Mouse (Mus musculus) kidney, adult 11 months (tissue): Measurements from ENCODE around the gene Adpgk.
A peak's percentile ranks its signal among the peaks of the same experiment; 100 is the strongest.
"Not testable (repeated sequence)": the region's sequence is repeated elsewhere in the genome, so short reads cannot be mapped to it uniquely, and the experiment has no call there.

ENCODE experiments used
- DNase-seq: peaks from one replicate; pipeline ENCODE4 v3.0.0; 2022

Adpgk gene

DNA sequence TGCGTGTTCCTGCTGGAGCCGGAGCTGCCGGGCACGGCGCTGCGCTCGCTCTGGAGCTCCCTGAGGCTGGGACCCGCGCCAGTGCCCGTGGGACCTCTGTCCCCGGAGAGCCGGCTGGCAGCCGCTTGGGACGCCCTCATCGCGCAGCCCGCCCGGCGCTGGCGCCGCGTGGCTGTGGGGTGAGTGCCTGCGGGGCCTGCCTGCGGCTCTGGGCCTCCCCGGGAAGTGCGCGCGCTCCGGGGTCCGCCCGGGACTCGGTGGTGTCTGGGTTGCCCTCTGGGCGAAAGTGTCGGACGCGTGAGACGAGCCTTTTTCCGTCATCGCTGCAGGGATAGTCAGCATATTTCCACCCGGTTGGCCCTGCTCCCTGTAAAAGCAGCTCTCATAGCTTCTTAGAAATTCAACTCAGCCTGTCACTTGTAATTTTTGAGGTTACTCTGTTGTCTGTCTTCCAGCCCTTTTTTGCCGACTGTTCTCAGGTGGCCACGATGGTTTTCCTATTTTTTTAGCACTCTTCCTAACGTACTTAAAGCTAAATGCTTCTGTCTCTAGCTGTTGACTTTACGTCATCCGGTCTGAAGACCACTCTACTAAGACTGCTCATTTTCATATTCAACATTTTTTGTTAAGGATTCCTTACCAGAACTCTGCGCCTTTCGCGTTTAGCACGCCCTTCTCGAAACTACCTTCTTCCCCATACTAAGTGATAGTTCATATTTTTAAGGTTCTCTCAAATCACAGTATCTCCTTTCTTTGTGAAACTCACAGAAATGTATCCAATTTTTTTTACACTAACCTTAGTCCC is 532 bp downstream of the Adpgk start:
- no peak for DNase-seq

DNA sequence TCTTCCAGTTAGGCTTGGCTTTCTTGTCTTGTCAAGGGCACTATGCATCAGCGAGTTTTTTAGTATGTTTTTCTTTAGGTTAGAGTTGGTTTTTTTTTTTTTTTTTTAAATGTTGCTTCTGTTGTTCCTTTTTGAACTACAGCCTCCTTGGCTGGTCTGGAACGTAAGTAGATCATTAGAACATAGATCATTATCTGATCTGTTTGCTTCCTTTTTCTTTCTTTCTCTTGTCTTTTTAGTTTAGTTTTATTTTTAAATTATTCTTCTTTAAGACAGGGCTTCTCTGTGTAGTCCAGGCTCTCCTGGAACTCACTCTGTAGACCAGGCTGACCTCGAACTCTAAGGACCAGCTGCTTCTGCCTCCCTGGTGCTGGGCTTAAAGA is 1.1 kb downstream of the Adpgk start:
- DNase-seq: no peak

DNA sequence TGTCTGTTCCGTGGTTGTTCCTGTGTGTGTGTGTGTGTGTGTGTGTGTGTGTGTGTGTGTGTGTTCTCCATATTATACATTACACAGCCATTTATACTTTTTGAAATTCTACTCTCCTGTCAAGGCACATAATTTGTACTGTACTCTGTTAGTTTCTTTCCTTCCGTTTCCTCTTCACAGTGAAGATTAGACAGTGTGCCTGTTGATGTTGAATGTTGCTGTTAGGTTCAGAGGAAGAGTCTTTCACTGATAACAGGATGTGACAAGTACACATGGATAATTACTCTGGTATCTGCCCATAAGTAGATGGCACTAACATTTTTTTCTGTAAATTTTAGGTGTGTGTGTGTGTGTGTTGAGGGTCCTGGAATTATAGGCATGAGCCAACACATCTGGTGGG is 5.1 kb downstream of the Adpgk start:
- no peak for DNase-seq

DNA sequence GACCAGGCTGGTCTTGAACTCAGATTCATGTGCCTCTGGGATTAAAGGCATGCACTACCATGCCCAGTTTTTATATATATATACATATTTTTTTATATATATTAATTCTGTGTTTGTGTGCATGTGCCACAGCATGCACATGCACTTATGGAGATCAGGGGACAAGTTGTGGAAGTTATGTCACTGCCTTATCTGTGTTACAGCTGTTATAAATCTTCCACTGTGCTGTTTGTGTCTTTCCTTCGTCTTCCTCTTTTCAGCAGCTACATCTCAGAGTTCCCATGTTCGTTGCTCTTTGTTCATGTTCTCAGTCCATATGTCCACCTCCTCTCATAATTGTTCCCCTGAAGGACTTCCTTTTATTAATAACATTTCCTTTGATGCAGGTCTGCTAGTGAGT is 16.5 kb downstream of the Adpgk start:
- DNase-seq: no peak

DNA sequence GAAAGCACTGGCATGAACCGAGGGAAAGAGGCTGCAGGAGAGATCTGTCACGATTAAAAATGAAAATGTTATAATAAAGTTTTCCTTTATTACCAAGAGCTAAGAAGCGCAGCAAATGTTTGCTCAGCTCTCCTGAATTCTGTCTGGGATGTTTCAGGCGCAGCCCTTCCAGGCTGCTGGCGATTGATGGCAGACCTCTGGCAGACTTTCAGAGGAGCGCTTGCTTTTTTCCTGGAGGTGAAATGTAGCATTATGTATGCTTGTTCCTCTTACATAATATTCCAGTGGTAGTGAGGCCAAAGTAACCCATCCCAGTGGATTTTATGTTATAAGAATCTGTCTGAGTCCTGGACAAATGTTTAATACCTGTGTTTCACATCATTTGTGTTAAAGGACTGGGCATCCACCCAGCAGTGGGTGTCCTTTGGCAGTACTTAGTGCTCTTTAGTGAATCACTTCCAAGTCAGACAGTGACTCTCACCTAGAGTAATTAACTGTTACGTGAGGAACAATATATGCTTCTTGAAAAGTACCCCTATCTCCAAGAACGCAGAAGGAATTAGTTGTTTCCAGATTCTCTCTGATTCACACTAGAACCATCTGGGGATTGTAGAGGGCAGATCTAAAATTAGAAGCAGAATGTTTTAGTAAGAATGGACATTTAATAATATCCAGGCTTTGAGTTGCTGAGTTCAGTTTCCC is 19.4 kb downstream of the Adpgk start:
- no peak for DNase-seq

DNA sequence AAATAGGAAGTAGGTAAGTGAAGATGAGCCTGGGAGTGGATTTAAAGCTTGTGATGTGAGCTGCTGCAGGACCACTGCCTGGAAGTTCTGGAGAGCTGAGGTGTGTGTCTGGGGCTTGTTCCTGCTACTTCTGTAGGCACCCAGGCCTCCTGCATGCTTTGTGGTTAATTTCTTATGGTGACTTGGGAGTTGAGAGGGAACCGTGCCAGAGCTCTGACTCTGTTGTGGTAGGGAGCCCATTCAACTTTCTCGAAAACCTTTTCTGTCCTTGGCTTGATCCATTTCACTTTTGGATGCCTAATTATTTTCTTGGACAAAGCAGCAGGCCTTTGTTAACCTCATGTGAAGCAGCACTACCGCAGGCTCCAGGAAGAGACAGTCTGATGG is 19.9 kb downstream of the Adpgk start:
- DNase-seq: no peak

DNA sequence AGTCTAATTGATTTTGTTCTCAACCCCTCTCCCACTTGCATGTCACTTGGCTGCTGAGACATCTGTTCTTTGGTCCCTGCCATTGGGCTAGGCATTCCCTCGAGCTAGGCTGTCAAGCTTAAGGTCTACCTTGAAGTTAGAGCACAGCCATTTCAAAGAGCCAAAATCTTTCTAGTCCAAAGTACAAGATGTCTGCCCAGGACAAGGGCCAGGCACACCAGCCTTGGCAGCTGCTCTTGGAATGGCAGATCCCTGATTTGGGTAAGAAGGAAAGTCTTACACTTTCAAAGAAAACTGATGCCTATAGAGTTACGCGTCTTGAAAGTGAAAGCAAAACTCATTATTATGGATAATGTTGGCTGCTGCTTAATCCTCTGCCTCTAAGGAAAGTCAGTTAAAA is 24.8 kb downstream of the Adpgk start:
- DNase-seq: peak; percentile 7

DNA sequence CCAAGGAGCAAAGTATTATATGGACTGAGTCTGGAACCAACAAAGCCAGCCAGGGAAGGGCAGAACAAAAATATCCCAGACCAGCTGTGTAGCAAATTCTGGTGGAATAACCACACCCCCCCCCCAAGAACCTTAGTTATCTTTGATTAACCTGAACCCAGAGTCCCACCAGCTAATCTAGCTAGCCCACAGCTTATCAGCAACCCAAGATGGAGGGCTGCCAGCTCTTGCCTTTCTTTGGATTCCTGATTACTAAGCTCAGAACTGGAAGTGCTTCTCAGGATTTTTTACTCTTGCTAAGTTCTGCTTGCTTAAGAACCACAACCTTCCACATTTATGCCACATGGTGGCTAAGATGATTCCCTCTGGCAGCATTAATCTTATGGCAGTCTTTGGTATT is 33.0 kb downstream of the Adpgk start:
- no peak for DNase-seq

DNA sequence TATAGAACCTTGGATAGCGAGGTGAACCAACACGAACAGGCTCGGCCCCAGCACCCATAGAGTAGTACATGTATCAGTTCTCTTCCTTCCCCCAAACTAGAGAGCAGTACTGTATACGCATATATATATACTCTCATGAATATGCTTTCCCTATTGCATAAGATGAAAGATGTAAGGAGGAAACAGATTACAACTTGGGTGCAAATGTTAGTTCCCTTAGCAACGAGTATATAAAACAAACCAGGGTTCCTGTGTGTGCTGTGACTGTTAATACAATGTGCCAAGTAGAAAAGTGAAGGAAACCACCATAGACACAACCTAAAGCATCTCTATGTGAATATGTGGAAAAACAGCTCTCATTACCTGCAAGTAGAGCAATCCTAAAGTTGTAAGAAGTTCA is 38.7 kb downstream of the Adpgk start:
- no peak for DNase-seq

DNA sequence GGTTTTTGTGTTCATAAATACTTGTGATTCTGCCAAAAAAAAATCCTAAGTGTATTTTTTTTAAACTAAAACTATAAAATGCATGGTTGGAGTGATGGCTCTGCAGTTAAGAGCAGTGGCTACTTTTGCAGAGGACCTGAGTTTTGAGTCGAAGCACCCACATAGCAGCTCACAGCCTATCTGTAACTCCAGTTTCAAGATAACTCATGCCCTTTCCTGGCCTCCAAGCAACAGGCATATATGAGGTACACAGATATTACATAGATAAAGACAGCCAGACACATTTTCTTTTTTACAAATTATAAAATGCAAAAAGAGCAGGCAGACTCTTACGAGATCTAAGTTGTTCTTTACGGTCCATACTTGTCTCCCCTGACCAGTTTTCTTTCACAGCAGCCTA is 45.2 kb downstream of the Adpgk start:
- DNase-seq: no peak

DNA sequence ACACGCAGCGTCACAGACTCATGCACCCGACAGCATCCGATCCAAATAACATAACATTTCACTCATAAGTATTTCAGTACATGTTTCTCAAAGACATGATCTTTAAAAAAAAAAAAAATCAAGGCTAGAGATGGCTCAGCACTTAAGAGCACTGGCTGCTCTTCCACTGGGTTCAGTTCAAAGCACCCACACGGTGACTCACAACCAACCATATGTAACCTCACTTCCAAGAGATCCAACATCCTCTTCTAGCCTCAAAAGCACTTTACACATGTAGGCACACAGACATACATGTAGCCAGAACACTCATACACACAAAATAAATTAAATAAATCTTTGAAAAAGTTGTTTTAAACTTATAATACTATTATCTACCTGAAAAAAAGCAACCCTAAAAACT is 46.5 kb downstream of the Adpgk start:
- DNase-seq: no peak

DNA sequence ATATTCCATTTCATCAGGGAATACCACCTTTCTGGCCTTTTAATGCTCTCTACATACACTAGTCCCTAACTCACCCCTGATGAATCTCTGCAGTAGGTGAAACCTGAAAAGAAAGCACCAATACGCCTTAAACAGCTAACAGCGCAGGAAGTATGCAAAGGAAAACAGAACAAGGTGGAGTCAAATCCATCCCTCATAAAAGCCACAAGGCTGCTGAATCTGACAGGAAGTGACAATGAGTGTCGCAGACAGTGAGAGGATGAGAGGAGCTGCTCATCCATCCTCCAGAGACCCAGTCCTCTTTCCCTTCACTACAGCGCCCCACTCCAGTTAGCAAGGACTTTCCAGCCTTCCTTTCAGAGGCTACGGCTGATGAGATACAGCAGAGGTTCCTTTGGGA is 47.1 kb downstream of the Adpgk start:
- no peak for DNase-seq

DNA sequence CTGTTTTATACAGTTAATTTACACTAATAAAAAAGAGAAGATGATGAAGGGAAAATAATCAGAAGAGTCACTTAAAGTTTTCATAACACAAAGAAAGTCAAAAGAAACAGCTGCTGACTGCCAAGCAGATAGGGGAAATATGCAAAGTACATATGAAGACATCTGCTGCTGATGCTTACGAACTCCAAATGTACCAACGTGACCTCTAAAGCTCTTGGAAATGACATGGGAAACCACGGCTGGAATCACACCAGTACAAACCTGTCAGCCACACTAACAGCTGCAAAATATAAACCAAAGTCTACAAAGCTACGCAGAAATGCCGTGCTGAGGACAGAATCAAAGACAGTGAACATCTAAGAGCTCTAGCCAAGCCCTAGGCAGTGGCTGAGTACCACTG is 47.7 kb downstream of the Adpgk start:
- no peak for DNase-seq

DNA sequence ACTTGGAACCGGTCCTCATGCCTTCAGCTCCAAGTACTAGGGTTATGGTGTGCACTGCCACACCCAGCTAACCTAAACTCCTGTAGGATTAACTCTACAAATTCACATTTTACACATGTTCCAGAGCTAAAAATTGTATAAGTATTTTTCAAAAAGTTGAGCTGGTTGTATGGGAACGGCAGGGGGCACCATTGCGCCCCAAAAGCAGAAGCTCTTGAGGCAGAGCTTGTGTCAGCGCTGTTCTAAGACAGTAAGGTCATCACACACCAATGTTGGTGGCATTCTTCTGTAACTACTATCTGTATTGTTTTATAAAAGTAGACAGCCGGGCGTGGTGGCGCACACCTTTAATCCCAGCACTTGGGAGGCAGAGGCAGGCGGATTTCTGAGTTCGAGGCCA is 48.6 kb downstream of the Adpgk start:
- DNase-seq: no peak

DNA sequence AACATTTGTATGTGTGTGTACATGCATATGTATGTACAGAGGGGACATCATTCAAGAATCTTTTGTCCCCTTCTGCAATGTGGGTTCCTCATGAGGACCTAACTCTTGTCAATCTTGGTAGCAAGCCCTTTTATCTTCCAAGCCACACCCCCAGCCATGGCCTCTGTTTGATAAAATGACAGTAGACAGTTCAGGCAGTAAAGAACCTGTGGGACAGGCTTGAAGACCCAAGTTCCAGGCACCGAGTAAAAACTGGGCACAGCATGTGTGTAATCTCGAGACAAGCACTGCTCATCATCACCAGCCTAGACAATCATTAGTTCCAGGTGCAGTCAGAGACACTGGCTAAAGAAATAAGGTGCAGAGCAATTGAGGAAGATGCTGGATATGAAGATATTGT is 54.8 kb downstream of the Adpgk start:
- DNase-seq: no peak

DNA sequence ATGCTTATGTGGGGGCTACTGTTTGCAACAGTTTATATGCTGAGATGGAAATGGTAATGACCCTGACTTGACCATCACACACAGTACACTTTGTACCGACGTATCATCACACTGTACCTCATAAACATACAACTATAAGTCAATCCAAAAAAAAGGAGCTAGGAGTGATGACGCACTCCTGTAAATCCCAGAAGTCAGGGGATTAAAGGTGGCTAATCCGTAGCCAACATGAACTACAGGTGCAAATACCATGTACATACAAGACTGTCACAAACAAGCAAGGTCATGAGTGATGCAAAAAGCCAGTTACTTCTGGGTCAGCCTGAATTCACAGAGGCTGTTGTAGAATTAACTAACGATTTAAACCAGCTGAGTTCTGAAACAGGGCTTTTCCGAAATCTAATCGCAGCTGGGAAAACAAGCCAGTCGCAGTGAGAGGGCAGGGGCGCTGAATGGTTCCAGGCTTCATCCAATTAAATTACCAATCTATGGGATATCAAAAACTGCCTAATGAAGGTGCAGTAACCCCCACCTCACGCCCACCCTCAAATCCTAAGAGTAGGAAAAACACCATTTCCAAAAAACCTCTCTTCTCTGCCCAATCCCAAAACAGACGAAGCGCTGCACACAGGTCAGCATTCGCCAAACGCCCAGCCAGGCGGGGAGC is 61.4 kb downstream of the Adpgk start:
- DNase-seq: no peak

DNA sequence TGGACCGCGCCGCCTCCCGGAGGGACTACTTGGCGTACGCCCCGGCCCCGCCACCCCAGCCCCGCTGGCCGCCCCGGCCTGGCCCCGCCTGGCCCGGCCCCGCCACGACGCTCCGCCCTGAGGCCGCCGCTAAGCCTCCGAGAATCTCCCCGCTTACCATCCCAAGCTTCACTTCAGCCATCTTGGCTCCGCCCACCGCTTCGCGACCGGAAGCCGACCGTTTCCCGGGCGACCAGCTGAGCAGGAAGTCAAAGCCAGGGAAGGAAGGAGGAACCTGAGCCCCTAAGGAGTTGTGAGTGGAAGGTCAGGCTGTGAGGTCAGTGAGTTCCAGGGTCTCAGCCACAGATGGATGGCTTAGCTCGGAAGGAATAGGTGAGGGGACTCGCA is 61.9 kb downstream of the Adpgk start, which contains the start of gene Bbs4:
Gene Bbs4 (minus strand): TSS at position 256 of the 387 bp plus-strand sequence.
- DNase-seq: peak; percentile 92

DNA sequence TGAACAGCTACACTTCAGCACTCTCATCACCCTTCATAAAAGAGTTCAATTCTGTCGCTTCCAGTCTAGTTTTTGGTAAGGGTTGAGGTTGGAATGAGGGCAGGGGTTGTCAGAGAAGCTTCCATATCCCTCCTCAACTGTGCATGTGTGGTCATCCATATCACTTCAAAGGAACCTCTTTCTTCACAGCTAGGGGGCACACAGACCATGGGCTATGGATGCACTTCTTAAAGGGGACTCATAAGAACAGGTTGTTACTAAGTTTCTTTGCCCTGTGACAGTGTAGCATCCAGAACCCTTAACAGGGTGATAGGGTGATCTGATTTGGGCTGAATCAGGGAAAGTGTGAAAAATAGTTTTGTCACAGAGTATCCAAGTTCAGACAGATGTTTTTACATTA is 66.7 kb downstream of the Adpgk start:
- DNase-seq: not testable (repeated sequence)

DNA sequence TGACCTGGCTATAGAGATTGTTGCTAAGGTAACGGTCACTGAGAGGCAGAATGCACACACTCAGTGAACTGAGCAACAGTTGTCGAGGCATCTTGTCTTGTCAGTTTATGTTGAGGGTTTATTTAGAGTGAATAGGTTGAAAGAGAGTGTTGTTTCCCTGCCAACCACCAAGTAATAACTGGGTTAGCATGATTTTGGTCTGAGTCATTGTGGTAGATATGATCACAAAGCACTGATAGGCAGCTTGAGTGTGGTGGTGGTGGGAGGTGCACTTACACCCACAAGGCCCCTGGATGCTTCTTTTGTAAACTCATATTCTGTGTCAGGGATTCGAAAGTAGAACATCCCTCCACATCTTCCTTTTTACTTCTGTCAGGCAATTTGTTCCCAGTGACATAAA is 69.1 kb downstream of the Adpgk start:
- not testable (repeated sequence) for DNase-seq

DNA sequence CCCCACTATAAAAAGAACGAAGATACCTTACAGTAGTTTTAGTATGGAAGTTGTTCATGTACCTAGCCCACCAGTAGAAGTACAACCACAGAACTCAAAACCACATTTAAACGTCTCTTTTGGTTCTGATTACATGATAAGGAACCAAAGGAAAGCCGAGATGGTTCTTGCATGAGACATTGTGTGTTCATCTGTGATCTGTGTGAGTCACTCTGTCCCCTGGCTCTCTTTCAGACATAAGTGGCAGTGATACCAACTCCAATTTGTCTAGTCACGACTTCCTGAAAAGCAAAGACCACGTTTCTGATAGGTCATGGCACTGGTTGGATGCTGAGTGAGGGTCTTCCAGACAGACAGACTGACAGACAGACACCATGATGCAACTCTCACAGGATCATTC is 77.9 kb downstream of the Adpgk start:
- no peak for DNase-seq

DNA sequence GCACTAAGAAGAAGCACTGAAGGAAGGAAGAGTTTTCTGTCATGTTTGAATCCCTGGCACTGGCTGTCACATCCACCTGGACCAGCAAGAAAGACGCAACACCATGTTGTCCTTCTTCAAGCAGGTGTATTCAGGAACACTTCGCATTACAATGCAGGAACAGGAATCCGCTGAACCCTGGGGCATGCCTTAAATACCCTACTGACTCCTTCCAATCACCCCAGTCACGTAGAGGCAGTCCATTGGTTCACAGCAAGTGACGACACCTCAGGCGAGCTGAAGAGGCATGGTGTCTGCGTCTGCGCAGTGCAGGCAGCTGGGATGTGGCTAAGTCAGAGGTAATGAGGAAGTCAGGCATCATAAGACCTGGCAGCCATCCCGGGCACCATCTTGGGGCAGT is 78.3 kb downstream of the Adpgk start:
- no peak for DNase-seq
